Mouse (Mus musculus): ENCODE results near the gene Gcnt4.

Gcnt4 gene

GRCm38 (mm10) chr13:96947722-96948121 lies 23.2 kb downstream of the Gcnt4 start:
- 68% methylated on average over 7 of the region's 7 CpGs for WGBS

DNA sequence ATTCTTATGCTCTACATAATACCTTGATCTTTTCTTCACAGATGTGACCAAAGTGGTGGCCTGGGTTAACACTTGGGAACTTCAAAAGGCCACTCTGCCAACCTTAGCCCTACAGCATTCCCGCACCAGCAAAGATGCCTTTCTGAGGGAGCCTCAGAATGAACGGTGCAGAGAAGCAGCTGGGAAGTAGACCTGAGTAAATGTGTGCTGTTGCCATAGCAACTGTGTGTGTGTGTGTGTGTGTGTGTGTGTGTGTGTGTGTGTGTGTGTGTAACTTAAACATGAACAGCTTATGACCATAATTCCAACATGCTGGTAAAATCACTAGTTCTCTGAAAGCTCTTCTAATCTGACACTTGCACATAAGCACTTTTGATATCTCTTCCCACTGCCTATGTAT lies 27.4 kb downstream of the Gcnt4 start:
- WGBS, result 41% methylated on average over 2 of the region's 2 CpGs

- WGBS, result 85% methylated on average over 6 of the region's 6 CpGs
Observed at GRCm38 (mm10) chr13:96956466-96956865, 32.0 kb downstream of the Gcnt4 start.

DNA sequence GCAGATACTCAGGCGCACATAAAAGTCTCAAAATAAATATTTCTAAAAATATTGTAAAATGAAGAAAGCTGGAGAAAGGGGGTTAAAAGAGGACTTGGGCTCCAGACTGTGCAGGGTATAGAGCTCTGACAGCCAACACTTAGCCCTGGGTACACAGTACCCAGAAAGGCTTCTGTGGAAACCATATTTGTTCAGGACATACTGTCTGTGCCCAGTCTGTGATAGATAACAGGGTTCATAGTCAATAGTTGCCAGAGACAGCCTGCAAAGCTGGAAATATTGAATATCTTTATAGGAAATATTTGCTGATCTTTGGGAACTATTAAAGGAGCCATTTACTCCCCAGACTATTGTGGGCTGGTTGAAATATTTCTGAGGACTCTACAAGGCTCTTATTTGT lies 35.5 kb downstream of the Gcnt4 start:
- 58% methylated on average over 1 of the region's 1 CpGs for WGBS

- 43% methylated on average over 9 of the region's 9 CpGs for WGBS
Observed at GRCm38 (mm10) chr13:96961366-96962157, 37.1 kb downstream of the Gcnt4 start.

DNA sequence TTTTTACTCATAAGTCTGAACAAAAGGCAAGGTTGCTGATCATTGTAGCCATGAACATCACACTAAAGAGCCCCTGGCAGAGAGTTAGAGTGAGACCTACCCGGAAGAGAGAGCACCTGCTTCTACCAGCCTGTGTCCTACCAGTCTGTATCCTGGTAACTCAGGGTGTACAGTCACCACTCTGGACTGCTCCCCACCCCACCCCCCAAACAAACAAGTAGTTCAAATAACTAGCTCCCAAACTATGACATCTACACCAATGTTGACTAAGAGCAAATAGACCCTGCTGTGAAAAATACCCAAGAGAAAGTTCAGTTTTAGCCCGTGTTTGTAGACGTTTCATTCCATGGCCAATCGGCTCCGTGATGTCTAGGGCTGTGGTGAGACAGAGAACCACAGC lies 38.3 kb downstream of the Gcnt4 start:
- 95% methylated on average over 5 of the region's 5 CpGs for WGBS

DNA sequence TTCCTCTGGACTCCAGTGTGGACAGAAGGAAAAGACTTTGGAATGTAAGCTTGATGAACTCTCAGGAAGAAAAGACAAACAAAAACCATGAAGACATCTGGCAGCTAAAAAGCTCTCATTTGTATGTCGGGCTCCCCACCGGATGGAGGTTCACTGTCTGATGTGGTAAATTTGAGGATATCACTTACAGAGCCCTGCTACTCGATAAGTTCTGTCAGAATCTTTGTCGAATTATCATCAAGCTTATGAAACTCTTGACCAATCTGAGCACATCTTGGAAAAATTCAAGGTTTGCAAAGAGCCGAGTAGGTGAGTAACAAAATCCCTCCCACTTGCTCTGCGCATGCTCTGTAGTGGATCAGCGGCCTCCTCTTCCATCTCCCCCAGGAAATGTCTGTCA lies 40.5 kb downstream of the Gcnt4 start:
- 88% methylated on average over 7 of the region's 7 CpGs for WGBS

DNA sequence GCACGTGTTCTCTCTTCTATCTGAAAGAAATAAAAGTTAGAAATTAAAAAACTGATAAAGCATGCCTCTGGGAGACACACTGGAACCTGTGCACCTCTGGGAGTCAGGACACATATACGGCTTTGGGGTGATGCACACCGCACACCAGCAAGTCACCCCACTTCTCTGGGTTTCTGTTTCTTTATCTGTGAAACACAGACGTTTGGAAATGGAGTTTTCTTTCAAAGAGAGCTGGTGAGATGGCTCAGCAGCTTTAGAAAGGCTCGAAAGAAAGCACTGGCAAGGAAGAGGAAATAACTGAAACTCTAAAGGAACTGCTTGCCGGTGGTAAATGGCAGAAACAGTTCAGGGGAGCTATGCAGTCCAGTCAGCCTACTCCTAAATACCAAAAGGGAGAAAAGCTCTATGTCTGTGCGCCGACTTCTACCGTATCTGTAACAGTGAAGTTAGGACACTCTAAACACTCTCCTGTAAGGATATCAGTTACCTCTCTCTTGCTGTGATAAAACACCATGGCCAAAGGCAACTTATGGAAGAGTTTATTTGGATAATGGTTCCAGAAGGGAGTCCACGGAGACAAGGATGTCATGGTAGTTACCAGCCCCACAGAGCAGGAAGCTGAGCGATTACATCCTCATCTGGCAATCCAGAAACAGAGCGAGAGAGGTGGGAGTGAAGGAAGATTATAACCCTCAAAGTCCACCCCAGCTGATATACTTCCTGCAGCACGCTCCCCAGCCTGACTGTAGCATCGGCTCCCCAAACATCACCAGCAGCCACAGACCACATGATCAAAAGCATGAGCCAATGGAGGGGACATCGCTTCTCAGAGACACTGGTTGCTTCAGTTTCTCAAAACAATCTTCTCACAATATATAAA lies 42.0 kb downstream of the Gcnt4 start:
- WGBS, result 76% methylated on average over 15 of the region's 15 CpGs

DNA sequence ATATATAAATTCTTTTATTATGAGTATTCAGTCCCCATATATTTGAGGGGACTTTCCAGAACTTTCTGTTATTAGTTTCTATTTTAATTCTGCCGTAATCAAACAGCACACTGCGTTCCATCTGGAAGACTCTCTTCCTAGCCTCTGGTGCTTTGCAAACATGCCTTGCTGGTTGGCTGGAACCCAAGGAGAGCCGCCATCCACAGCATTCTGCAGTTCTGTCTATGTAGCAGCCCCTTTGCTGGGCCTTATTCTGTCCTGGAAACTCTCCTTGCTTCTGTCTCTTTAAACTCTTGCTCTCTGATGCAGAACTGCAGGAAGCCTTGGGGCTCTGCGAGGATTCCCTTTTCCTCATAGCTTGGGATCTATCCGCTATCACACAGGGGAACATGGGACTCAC lies 42.6 kb downstream of the Gcnt4 start:
- WGBS, result 77% methylated on average over 5 of the region's 5 CpGs

- WGBS, result 84% methylated on average over 2 of the region's 2 CpGs
Observed at GRCm38 (mm10) chr13:96967822-96968221, 43.3 kb downstream of the Gcnt4 start.

GRCm38 (mm10) chr13:96971076-96971475 lies 46.6 kb downstream of the Gcnt4 start:
- 78% methylated on average over 4 of the region's 4 CpGs for WGBS

GRCm38 (mm10) chr13:96971861-96972282 lies 47.4 kb downstream of the Gcnt4 start:
- WGBS, result 91% methylated on average over 9 of the region's 9 CpGs

DNA sequence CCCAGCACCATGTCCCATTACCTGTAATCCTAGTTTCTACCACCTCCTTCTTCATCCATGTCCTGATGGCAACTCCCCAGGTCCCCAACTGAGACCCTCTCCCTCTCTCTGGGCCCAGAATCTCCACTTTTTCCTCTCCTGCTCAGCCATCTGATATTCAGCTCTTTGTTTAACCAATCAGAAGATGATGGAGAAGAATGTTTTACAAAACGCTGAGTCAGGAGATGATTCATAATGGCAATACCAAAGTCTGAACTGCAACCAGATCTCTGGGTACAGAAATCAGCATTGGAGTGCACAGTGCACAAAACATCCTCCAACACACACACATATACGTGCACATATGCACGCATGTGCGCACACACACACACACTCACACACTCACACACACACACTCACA lies 48.8 kb downstream of the Gcnt4 start:
- WGBS, result 85% methylated on average over 4 of the region's 4 CpGs

DNA sequence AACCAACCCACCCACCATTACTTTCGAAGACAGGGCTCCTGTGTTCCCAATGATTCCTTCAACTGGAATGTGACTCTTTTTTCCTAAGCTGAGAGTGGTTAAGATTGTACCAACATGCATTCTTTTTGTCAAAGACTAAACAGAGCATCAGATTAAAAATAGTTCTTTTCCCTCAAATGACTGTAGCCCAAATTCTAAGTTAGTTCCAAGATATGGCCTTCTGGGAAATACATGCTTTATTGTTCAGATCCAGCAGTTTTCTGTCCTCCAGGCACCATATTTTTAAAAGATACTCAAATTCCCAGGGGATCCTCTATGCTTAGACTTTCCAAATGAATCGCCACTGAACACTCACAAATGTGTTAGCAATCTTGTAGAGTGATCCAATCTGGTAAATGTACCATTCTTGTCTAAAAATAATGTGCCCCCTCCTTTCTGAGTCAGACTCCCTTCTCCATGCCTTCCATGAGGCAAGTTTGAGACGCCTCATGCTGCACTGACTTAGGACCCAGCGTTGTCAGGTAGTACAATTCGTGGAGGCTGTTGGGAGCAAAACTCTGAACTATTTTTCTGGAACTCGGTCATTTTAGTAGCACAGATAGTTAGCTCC lies 52.6 kb downstream of the Gcnt4 start:
- WGBS, result 63% methylated on average over 6 of the region's 6 CpGs

DNA sequence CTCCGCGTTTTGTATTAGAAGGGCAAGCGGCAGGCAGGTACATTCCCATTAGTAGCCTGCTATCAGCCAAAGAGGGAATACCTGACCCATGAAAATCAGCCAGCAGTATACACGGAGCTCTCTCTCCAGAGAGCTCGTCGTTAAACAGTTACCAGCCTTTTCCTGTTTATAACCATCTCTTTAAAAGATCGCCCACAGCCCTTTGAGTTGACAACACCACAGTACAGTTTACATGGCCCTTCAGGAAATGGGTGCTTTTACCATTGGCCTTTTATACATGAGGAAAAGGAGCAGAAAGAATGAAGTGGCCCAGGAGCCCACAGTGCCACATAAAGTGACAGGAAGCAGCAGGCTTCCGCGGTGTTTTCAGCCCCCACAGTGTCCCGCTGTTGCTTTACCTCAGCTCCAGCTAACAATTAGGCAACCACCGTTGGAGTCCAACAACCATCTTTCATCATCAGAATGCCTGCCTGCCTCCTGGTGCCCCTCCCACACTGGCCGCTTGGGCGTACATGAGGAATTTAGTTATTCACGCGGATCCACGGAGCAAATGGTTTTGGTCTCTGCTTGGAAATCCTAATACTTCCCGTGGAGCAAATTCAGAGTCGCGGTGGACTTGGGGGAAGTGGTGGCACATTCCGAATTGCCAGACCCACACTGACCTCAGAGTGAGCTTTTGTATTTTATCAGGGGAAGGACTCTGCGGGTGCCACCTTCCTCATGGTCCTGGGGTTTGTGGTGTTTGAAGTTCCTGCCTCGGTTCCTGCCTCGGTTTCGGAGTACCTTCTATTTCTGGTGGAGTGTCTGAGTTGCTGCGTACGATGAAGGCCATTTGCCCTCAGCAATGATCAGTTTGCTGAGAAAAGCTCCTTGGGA lies 59.0 kb downstream of the Gcnt4 start:
- 57% methylated on average over 26 of the region's 26 CpGs for WGBS

- 84% methylated on average over 5 of the region's 5 CpGs for WGBS
Observed at GRCm38 (mm10) chr13:96984688-96985087, 60.2 kb downstream of the Gcnt4 start.

DNA sequence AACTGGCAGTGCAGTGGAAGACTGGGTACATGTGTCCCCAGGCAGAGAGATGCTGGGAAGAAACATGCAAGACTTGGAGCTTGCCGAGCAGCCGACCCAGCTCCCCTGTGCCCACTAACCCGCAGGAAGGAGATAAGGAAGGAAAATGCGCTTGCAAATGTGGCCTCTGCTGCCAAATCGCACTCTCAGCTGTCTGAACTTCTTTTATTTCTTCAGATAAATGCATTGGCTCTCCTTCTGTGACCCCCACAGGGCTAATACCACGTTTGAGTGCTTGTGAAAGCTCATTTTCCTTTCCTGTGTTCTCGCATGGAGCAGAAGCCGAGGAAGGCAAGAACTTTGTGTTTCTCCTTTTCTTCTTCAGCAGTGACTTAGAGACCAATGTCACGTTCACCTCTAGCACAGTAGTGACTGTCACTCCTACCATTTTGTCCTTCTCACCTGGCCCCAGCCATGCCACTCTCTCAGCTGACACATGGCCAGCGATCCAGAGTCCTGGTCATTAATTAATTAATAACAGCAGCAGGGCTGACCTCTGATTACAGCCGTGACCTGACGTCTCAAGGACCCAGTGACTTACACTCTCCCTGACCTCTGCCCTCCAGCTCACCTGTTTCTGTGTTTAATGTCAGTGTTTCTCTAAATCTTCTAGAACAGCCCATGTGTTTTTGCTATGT lies 61.2 kb downstream of the Gcnt4 start:
- WGBS, result 66% methylated on average over 12 of the region's 12 CpGs

- WGBS, result 97% methylated on average over 16 of the region's 16 CpGs
Observed at GRCm38 (mm10) chr13:96989129-96989528, 64.6 kb downstream of the Gcnt4 start.

DNA sequence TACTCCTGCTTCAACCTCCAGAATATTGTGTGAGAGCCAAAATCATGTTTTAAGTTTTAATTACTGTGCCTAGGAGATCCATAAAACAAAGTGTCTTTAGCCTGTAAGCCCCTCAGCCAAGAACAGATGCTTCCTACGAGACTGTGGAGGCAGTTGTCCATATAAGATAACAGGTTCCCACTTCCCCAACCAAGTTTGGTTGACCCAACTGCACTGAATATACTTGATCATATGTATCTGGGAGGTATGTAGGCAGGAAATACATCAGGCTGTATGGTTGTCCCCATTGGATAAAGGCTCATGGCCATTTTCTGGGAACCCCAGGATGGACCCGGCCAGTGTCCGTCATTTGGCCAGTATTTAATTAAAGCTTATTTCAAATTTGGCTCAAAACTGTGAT lies 65.6 kb downstream of the Gcnt4 start:
- WGBS, result 91% methylated on average over 3 of the region's 3 CpGs

DNA sequence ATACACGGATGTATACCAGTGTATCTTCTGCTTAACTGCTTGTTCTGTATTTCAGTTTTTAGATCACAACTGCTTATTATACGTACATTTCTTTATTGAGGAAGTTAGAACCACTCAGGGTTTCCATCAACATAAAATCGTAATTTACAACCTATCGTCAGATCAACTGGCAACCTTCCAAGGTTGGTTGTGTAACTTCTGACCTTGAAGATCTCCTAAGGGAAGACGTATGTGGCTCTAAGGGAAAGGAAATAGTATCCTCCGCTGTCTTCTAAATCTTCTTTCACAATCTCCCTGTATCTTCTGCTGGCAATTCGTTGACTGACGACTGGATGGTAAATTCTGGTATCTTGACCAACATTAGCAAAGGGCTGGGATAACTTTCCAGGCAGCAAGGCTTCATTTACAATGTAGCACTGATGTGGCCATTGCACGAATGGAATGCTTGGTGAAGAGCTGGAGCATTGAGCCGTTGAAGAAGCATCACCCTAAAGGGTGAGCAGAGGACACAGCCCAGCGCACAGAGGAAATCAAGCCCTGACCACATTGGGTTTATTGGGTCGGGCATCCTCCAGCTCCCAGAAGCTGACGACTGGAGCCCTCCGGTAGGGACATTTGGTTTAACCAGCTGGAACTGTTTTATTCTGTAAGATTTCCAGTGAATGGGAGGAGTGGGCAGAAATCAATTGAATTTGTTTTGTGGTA lies 66.2 kb downstream of the Gcnt4 start:
- 87% methylated on average over 14 of the region's 14 CpGs for WGBS

Data from cerebral cortex, adult 2 months (tissue).